Mouse (Mus musculus) central nervous system, embryonic 11.5 days (tissue): ENCODE data around the gene Mdm1. TPM values are rescaled to one million over a fixed set of nuclear protein-coding genes. Genes with fewer than 3 reads are reported as not detected.

Experiments used
- polyA plus RNA-seq: library from polyadenylated mRNA; depleted of rRNA; stranded (reverse); fragments of >200 nt; gene quantifications from 2 replicates; pipeline ENCODE4 v1.2.3, GENCODE M21; 2012; rRNA removed

Mdm1 gene
- polyA plus RNA-seq: 63.5 and 96.5 TPM in 2 replicates

GRCm38 (mm10) chr10:118141018-118141883, at the start of gene Mdm1:
Mdm1 (plus strand) TSS chr10:118141811.

DNA sequence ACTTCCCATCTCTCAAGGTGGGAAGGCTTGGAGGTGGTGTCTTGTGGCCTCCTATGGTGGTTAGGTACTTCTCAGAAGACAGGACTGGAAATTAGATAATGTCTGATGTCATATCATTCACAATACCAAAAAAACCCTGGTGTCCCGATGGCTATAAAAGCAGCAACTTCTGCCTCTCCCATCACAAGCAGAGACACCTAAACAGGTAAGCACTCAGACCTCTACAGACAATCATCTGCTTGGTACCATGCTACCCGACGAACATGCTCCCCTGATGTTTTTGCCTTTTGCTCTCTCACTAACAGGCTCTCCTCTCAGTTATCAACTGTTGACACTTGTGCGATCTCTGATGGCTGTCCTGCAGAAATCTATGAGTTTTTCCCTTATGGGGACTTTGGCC, 63.0 kb downstream of the Mdm1 start, which contains the start of gene Il22:
Il22 (plus strand) TSS at position 301 of the 400 bp plus-strand sequence.

Other genes with a start within 250 kb of the Mdm1 start
- 0.21 and 0.30 TPM in 2 replicates for gene Il22, start 63.1 kb downstream of the Mdm1 start, polyA plus RNA-seq
- 0.06 TPM in 1 of 2 replicates, not detected in the other for gene Gm32717, start 99.0 kb downstream of the Mdm1 start, polyA plus RNA-seq
- gene Gm32802, start 116.9 kb downstream of the Mdm1 start, polyA plus RNA-seq: 0.06 TPM in 1 of 2 replicates, not detected in the other
- gene Iltifb, start 153.2 kb downstream of the Mdm1 start, polyA plus RNA-seq: not detected in 2 replicates
- not detected in 2 replicates for gene Gm9040, start 185.2 kb downstream of the Mdm1 start, polyA plus RNA-seq
- gene Gm9044, start 190.6 kb downstream of the Mdm1 start, polyA plus RNA-seq: not detected in 2 replicates
- 0.06 TPM in 1 of 2 replicates, not detected in the other for gene Gm9045, start 196.0 kb downstream of the Mdm1 start, polyA plus RNA-seq
- not detected in 2 replicates for gene Gm9046, start 201.4 kb downstream of the Mdm1 start, polyA plus RNA-seq
- gene Gm9048, start 206.9 kb downstream of the Mdm1 start, polyA plus RNA-seq: not detected in 2 replicates
- 0.06 TPM in 1 of 2 replicates, not detected in the other for gene Gm9049, start 212.3 kb downstream of the Mdm1 start, polyA plus RNA-seq